Mouse (Mus musculus) ES-E14 (cell line): ENCODE measurements at regions not wholly inside any gene's neighbourhood (a gene's known extent, or its start where the extent isn't known, plus 50 kb on each side); places are given as distances from the start of the nearest gene placed in this dataset.

Source experiments
- DNase-seq: peaks from one replicate; pipeline ENCODE4 v3.0.0-alpha.2; 2013; ENCODE audit warnings: low read depth, low spot score
- H3K27ac ChIP-seq: 2 replicates; pipeline ENCODE4 v1.5.1; 2012; ENCODE audit warnings: low read depth, mild to moderate bottlenecking, low read length, moderate library complexity, mixed read lengths; ENCODE audit not compliant: poor library complexity, insufficient read depth, severe bottlenecking
- H3K36me3 ChIP-seq: 2 replicates; pipeline ENCODE4 v1.6.1; 2012; ENCODE audit warnings: mild to moderate bottlenecking, low read length, moderate library complexity, mixed read lengths; ENCODE audit not compliant: control insufficient read depth, poor library complexity, insufficient read depth, severe bottlenecking
- H3K4me1 ChIP-seq, 2 experiments: fragments of 150-350 bp in 1 of 2; sonication (generic) in 1 of 2; 2 replicates each; pipeline ENCODE4 v1.6.1; 2012; ENCODE audit warnings: low read length in 2 of 2, mild to moderate bottlenecking in 1 of 2, mixed read lengths in 1 of 2; ENCODE audit not compliant: control insufficient read depth in 2 of 2, insufficient read depth in 2 of 2, poor library complexity in 1 of 2
- H3K4me3 ChIP-seq, 2 experiments: fragments of 150-350 bp in 1 of 2; sonication (generic) in 1 of 2; 2 replicates each; pipeline ENCODE4 v1.5.1; 2012; ENCODE audit warnings: low read length in 2 of 2, low read depth in 1 of 2, mild to moderate bottlenecking in 1 of 2, mixed read lengths in 1 of 2; ENCODE audit not compliant: insufficient read depth in 1 of 2, poor library complexity in 1 of 2, severe bottlenecking in 1 of 2
- H3K9ac ChIP-seq: 2 replicates; pipeline ENCODE4 v1.6.1; 2012; ENCODE audit warnings: low read depth, mild to moderate bottlenecking, low read length, mixed read lengths; ENCODE audit not compliant: poor library complexity, insufficient read depth, severe bottlenecking
- H3K9me3 ChIP-seq: fragments of 150-350 bp; sonication (generic); 2 replicates; pipeline ENCODE4 v1.6.1; 2012; ENCODE audit warnings: low read depth, mild to moderate bottlenecking, low read length; ENCODE audit not compliant: control insufficient read depth, insufficient read depth
- CHD2 ChIP-seq: IDR thresholded peaks from 2 replicates; pipeline ENCODE4 v1.6.1; 2014; ENCODE audit warnings: mild to moderate bottlenecking, low read depth, low read length, inconsistent platforms
- HCFC1 ChIP-seq: IDR thresholded peaks from 2 replicates; pipeline ENCODE4 v1.6.1; 2012; ENCODE audit warnings: low read length, inconsistent platforms, borderline replicate concordance; ENCODE audit not compliant: insufficient read depth
- MAFK ChIP-seq: IDR thresholded peaks from 2 replicates; pipeline ENCODE4 v1.6.1; 2014; ENCODE audit warnings: mild to moderate bottlenecking, low read depth, low read length, inconsistent platforms; ENCODE audit not compliant: insufficient read depth
- ZC3H11A ChIP-seq: IDR thresholded peaks from 2 replicates; pipeline ENCODE4 v1.6.1; 2012; ENCODE audit warnings: low read depth, mild to moderate bottlenecking, inconsistent platforms, low read length, borderline replicate concordance
- ZNF384 ChIP-seq: IDR thresholded peaks from 2 replicates; pipeline ENCODE4 v1.6.1; 2012; ENCODE audit warnings: low read depth, low read length, inconsistent platforms
- in situ Hi-C, 2 experiments: fragments of 600-800 bp; cut with MboI; formaldehyde crosslinking; loops; one replicate each; pipeline ENCODE4 v1.15.1; 2025; ENCODE audit warnings: low sequenced_read_pairs in 2 of 2, inconsistent platforms in 1 of 2; ENCODE audit not compliant: unreplicated experiment in 2 of 2

DNA sequence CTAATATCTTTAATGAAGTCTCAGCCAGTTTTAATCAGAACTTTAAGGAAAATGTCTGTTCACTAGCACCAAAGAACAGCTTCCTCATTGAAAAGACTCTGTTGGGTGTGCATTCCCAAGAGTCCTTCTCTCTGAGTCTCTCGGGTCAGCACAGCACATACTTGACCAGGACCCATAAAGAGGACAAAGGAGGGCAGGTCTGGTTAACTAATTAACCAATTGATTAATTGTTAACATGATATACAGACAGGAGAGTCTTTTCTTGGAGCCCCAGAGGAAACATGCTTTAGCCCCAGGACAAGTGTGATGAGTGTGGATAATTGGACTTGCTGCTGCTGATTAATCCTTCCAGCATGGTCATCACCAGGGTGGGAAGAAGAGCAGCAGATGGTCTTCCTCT, 93.7 kb downstream of the Gm12689 start:
- H3K27ac ChIP-seq: no peak overlapping the region
- H3K9me3 ChIP-seq: no peaks in the 10 kb centered on the region
- H3K4me1 ChIP-seq: no peaks in the 10 kb centered on the region
- H3K9ac ChIP-seq: no peak overlapping the region
- H3K36me3 ChIP-seq: no peaks in the 10 kb centered on the region
- no peak overlapping the region for H3K4me3 ChIP-seq
- TF ChIP-seq HCFC1: no peak
- no peak for TF ChIP-seq ZC3H11A
- no peak for TF ChIP-seq CHD2
- TF ChIP-seq MAFK: no peak
- TF ChIP-seq ZNF384: no peak
- in situ Hi-C loops: no loop called here
- no peak for DNase-seq

DNA sequence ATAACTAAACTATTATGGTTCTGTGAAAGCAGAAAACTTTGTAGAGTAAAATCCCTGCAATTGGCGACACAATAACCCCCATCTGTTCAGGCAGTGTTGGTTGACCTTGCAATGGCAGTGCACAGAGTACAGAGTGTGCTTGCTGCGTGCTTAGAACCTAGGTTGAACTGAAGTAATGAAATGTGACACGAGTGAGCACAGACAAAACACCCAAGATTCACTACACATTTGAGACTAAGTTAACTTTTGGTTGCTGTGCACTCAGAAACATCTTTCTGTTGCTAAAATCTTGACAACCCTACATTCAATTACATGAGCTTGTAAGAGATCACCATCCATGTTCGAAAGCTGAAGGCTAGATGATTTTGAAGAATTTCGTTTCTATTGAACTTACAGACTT, 97.3 kb downstream of the Gm12689 start:
- Histone ChIP-seq H3K4me1 (no peaks in the 10 kb centered on the region), H3K9me3 (no peaks in the 10 kb centered on the region), H3K4me3 (no peak overlapping the region), H3K27ac (no peak overlapping the region), H3K36me3 (no peaks in the 10 kb centered on the region), H3K9ac (no peak overlapping the region)
- TF ChIP-seq CHD2 (no peak), ZC3H11A (no peak), ZNF384 (no peak), MAFK (no peak), HCFC1 (no peak)
- no peak for DNase-seq
- in situ Hi-C loops: no loop called here

DNA sequence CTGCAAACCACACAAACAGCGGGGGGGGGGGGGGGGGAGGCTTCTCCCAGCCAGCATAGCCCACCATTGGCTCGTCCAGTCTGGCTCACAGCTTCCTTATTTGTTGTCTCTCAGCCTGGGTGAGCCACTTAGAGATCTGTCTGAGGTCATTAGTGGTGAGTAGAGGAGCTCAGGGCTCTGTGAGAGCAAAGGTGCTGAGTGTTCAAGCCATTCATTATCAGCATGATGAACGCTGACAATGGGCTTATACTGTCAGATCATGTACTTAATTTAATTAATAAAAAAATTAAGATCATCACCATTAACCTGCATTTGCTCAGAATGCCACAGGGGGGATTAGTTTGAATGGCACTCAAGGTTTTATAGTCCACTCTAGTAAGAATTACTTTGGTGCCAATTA, 98.5 kb downstream of the Gm12689 start:
- Histone ChIP-seq H3K4me3 (no peak overlapping the region), H3K9me3 (no peaks in the 10 kb centered on the region), H3K4me1 (no peaks in the 10 kb centered on the region), H3K9ac (no peak overlapping the region), H3K27ac (no peak overlapping the region), H3K36me3 (no peaks in the 10 kb centered on the region)
- TF ChIP-seq HCFC1 (no peak), CHD2 (no peak), ZNF384 (no peak), ZC3H11A (no peak), MAFK (no peak)
- no peak for DNase-seq
- in situ Hi-C loops: no loop called here

DNA sequence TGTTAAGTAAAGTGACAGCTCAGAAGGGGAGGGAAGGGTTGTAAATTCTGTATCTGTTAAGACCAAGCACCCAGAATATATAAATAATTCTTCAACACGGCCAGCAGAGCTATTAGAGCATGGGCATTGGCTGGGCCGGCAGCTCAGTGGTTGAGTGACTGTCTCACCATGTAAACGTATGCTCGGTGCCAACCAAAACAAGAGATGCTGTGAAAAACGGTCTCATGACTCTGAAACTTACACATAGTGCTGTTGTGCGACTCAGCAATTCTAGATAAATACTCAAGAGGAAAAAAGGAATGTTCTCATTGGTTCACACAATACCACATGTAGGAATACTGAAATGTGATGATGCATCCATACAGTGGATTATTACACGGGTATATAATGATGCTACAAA, 111.8 kb downstream of the Gm12689 start:
- in situ Hi-C loops: no loop called here
- no peak for DNase-seq
- H3K4me3 ChIP-seq: no peak overlapping the region
- H3K36me3 ChIP-seq: no peaks in the 10 kb centered on the region
- H3K9me3 ChIP-seq: no peaks in the 10 kb centered on the region
- H3K9ac ChIP-seq: no peak overlapping the region
- no peaks in the 10 kb centered on the region for H3K4me1 ChIP-seq
- H3K27ac ChIP-seq: no peak overlapping the region
- no peak for TF ChIP-seq ZC3H11A
- TF ChIP-seq HCFC1: no peak
- no peak for TF ChIP-seq ZNF384
- TF ChIP-seq MAFK: no peak
- TF ChIP-seq CHD2: no peak

DNA sequence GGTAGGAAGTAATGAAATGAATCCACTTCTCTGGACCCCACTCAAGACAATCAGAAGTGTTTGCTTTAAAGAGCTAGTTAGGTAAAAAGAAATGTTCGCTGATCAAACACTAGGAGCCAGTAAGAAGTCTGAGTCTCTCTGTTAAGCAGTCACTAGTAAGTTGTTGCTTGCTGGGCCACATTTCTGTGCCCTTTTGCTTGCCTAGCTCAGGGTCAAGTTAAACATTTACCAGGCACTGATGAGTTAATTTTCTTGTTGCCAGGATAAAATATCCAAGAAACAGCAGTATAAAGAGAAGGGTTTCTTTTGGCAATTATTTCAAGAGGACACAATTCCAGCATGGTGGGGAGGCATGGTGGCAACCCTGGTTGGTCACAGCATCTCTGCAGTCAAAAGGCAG, 127.7 kb downstream of the Gm12689 start:
- in situ Hi-C loops: no loop called here

More for the DNA sequence above, 127.7 kb downstream of the Gm12689 start:
- no peak for DNase-seq
- no peaks in the 10 kb centered on the region for H3K36me3 ChIP-seq
- no peaks in the 10 kb centered on the region for H3K4me1 ChIP-seq
- no peak overlapping the region for H3K27ac ChIP-seq
- no peaks in the 10 kb centered on the region for H3K9me3 ChIP-seq
- no peak overlapping the region for H3K9ac ChIP-seq
- TF ChIP-seq MAFK: no peak
- no peak for TF ChIP-seq ZC3H11A
- TF ChIP-seq HCFC1: no peak
- no peak for TF ChIP-seq CHD2
- no peak for TF ChIP-seq ZNF384
- H3K4me3 ChIP-seq: no peak overlapping the region
